Mouse (Mus musculus): ENCODE measurements around the gene Iqch. TPM values are rescaled to one million over a fixed set of nuclear protein-coding genes. Genes with fewer than 3 reads are reported as not detected.

The Iqch gene
- total and polyA plus RNA-seq, 2 experiments from 2014 or later = 0.10 to 0.14 TPM

GRCm38 (mm10) chr9:63534371-63534780 is 67.9 kb downstream of the Iqch start:
- no peak for ATAC-seq
- no peak for TF ChIP-seq CTCF (IDR thresholded peaks at IDR 0.05; ENCODE audit: low read depth)
- Histone ChIP-seq H3K4me3 (ENCODE audit: low read depth, low read length) (no peak overlapping the region), H3K27me3 (ENCODE audit: insufficient read depth, low read length) (no peaks in the 10 kb centered on the region), H3K4me1 (ENCODE audit: insufficient read depth) (0 out of 2 replicates have a peak, but pooled peaks cover 6% of the 10 kb centered on the region), H3K27ac (ENCODE audit: low read depth, low read length) (peak overlapping the region; percentile 70; the same call in 1 of the 2 replicates), H3K36me3 (ENCODE audit: insufficient read depth) (no peaks in the 10 kb centered on the region), H3K4me2 (ENCODE audit: low read depth) (no peak overlapping the region), H3K9ac (no peak overlapping the region), H3K9me3 (ENCODE audit: low read length) (no peaks in the 10 kb centered on the region)
- 7% methylated on average over 7 of the region's 7 CpGs for WGBS
- no peak for DNase-seq

DNA sequence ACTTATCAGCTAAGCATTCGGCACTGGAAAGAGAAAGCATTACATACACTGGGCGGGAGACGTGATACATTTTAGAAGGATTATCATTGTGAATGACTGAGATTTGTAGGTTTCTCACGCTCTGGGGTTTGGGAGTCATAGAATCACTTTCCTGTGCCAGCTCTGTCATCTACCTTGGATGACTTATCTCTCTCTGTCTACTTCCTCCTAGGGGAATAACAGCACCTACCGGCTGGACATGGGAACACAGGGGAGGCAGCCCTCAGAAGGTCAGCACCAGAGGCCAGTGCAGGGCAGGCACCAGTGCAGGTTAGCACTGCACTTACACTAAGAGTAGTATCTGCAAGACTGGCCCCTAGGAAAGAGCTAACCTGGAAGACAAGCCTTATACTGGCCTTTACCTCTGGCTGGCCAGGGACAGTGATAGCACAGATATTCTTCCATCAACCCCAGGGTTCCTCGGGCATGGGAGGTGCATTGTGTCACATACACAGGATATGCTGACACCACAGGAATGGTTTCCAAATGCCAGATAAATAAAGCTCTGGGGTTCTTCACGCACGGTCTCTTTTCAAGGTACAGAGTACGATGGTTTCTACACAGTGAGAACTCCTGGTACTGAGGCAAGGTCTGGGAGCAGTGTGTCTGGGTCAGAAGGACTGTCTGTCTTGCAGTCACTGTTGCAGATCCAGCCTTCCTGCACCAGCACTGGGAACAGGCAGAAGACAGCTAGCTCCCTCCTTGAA is 69.2 kb downstream of the Iqch start:
- DNase-seq (no peak), ATAC-seq (no peak)
- no peaks in the 10 kb centered on the region for H3K27me3 ChIP-seq (ENCODE audit: insufficient read depth, low read length)
- no peak for TF ChIP-seq CTCF (IDR thresholded peaks at IDR 0.05; ENCODE audit: low read depth)
- H3K36me3 ChIP-seq (ENCODE audit: insufficient read depth) = no peaks in the 10 kb centered on the region
- H3K9ac ChIP-seq = no peak overlapping the region
- no peak overlapping the region for H3K4me3 ChIP-seq (ENCODE audit: low read depth, low read length)
- H3K4me2 ChIP-seq (ENCODE audit: low read depth) = no peak overlapping the region
- no peak overlapping the region for H3K27ac ChIP-seq (ENCODE audit: low read depth, low read length)
- H3K9me3 ChIP-seq (ENCODE audit: low read length) = no peaks in the 10 kb centered on the region
- WGBS = 71% methylated on average over 9 of the region's 9 CpGs
- 0 out of 2 replicates have a peak, but pooled peaks cover 6% of the 10 kb centered on the region for H3K4me1 ChIP-seq (ENCODE audit: insufficient read depth)

DNA sequence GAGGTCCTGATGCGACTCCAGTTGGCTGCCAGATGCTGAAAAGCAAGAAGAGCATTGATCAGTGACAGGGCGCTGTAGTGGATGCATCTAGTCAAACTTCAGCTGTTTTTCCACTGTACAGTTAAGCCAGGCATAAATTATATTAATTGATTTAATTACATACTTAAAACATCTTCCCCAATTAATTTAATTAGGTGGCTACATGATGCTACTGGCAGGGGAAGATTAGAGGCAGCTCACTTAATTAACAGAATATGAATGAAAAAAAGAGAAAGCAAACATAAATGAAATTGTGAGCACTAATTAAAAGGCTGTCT is 78.4 kb downstream of the Iqch start:
- Histone ChIP-seq H3K27ac (ENCODE audit: low read depth, low read length) (no peak overlapping the region), H3K4me3 (ENCODE audit: low read depth, low read length) (no peak overlapping the region), H3K9me3 (ENCODE audit: low read length) (no peaks in the 10 kb centered on the region), H3K4me2 (ENCODE audit: low read depth) (peak overlapping the region; percentile 20; the same call in 1 of the 2 replicates), H3K4me1 (ENCODE audit: insufficient read depth) (no peaks in the 10 kb centered on the region), H3K36me3 (ENCODE audit: insufficient read depth) (no peaks in the 10 kb centered on the region), H3K9ac (no peak overlapping the region), H3K27me3 (ENCODE audit: insufficient read depth, low read length) (peaks cover 12% of the 10 kb centered on the region; the same call in 1 of the 2 replicates)
- DNase-seq (no peak), ATAC-seq (peak; percentile 18; the same call in 1 of the 2 replicates)
- WGBS = 30% methylated on average over 2 of the region's 2 CpGs
- no peak for TF ChIP-seq CTCF (IDR thresholded peaks at IDR 0.05; ENCODE audit: low read depth)

GRCm38 (mm10) chr9:63523251-63523936 is 78.9 kb downstream of the Iqch start:
- H3K27me3 ChIP-seq (ENCODE audit: insufficient read depth, low read length) = peaks cover 12% of the 10 kb centered on the region; the same call in 1 of the 2 replicates
- H3K27ac ChIP-seq (ENCODE audit: low read depth, low read length) = no peak overlapping the region
- DNase-seq = peak; percentile 39
- no peak overlapping the region for H3K4me3 ChIP-seq (ENCODE audit: low read depth, low read length)
- TF ChIP-seq CTCF (IDR thresholded peaks at IDR 0.05; ENCODE audit: low read depth) = no peak
- H3K4me2 ChIP-seq (ENCODE audit: low read depth) = peak overlapping the region; percentile 20
- no peaks in the 10 kb centered on the region for H3K9me3 ChIP-seq (ENCODE audit: low read length)
- H3K9ac ChIP-seq = no peak overlapping the region
- no peak; the same call in 1 of the 2 replicates for ATAC-seq
- H3K36me3 ChIP-seq (ENCODE audit: insufficient read depth) = no peaks in the 10 kb centered on the region
- 15% methylated on average over 14 of the region's 14 CpGs for WGBS
- H3K4me1 ChIP-seq (ENCODE audit: insufficient read depth) = no peaks in the 10 kb centered on the region

DNA sequence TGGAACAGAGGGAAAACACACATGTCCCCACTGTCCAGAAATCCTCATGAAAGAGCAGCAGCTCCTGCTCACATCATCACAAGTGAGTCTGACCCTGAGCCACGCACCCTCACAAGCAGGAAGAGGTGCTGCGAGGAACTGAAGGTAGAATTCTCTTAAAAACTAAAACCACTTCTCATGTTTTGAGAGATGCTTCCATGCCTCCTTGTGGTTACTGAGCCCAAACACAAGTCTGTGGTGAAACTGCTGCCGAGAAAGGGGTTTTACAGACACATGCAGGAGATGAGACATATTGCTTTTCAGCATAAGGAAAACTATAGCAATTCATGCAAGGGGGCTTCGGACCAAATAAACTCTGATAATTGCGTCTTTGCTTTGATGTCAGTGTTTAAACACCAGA is 89.4 kb downstream of the Iqch start:
- no peaks in the 10 kb centered on the region for H3K36me3 ChIP-seq (ENCODE audit: insufficient read depth)
- no peak overlapping the region for H3K4me2 ChIP-seq (ENCODE audit: low read depth)
- H3K27ac ChIP-seq (ENCODE audit: low read depth, low read length) = no peak overlapping the region
- peak; percentile 33 for DNase-seq
- H3K4me3 ChIP-seq (ENCODE audit: low read depth, low read length) = no peak overlapping the region
- H3K9me3 ChIP-seq (ENCODE audit: low read length) = no peaks in the 10 kb centered on the region
- no peaks in the 10 kb centered on the region for H3K4me1 ChIP-seq (ENCODE audit: insufficient read depth)
- peak; percentile 65 for TF ChIP-seq CTCF (IDR thresholded peaks at IDR 0.05; ENCODE audit: low read depth)
- peaks cover 9% of the 10 kb centered on the region; the same call in 1 of the 2 replicates for H3K27me3 ChIP-seq (ENCODE audit: insufficient read depth, low read length)
- H3K9ac ChIP-seq = no peak overlapping the region
- ATAC-seq = no peak
- 60% methylated on average over 5 of the region's 5 CpGs for WGBS

DNA sequence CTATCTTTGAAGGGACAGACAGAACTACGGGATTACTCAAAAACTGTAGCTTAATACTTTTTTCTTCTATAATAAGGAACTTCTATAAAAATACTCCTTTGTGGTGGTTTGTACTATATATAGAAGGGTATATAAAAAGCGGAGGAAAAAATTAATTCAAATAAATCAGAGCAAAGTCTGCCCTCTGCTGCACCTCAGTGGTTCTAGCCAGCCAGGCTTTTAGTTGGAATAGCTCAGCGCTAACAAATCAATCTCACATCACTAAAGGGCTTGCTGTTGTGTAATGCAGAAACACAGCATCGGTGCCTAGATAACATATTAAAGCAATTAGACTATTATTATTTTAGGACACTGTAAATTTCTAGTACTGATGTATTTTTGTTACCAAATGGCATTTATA is 91.3 kb downstream of the Iqch start:
- Histone ChIP-seq H3K4me2 (ENCODE audit: low read depth) (no peak overlapping the region), H3K9ac (no peak overlapping the region), H3K36me3 (ENCODE audit: insufficient read depth) (no peaks in the 10 kb centered on the region), H3K4me3 (ENCODE audit: low read depth, low read length) (no peak overlapping the region), H3K27ac (ENCODE audit: low read depth, low read length) (no peak overlapping the region), H3K9me3 (ENCODE audit: low read length) (no peaks in the 10 kb centered on the region), H3K4me1 (ENCODE audit: insufficient read depth) (no peaks in the 10 kb centered on the region), H3K27me3 (ENCODE audit: insufficient read depth, low read length) (peaks cover 4% of the 10 kb centered on the region; the same call in 1 of the 2 replicates)
- DNase-seq = peak; percentile 41
- ATAC-seq = no peak
- 75% methylated on average over 4 of the region's 4 CpGs for WGBS
- peak; percentile 45 for TF ChIP-seq CTCF (IDR thresholded peaks at IDR 0.05; ENCODE audit: low read depth)

DNA sequence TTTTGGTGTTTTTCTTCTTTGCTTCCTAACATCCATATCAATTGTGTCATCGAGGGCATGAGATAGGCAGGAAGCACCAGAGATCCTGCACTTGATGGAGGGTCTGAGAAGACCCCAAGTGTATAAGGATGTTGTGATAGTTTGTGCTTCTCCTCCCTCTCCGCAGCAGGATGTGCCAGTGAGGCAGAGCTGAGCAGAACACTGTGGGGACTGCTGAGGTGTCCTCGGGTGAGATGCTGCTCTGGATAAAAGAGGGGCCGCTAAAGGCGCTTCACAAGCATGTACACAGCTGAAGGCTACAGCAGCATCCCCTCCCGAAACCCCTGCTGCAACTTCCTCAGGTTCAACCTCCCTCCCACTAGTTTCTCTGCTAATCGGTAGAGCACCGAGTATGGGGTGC is 95.2 kb downstream of the Iqch start:
- Histone ChIP-seq H3K9ac (no peak overlapping the region), H3K4me1 (ENCODE audit: insufficient read depth) (no peaks in the 10 kb centered on the region), H3K27me3 (ENCODE audit: insufficient read depth, low read length) (peaks cover 19% of the 10 kb centered on the region), H3K9me3 (ENCODE audit: low read length) (no peaks in the 10 kb centered on the region), H3K4me3 (ENCODE audit: low read depth, low read length) (no peak overlapping the region), H3K27ac (ENCODE audit: low read depth, low read length) (no peak overlapping the region), H3K4me2 (ENCODE audit: low read depth) (no peak overlapping the region), H3K36me3 (ENCODE audit: insufficient read depth) (no peaks in the 10 kb centered on the region)
- no peak for TF ChIP-seq CTCF (IDR thresholded peaks at IDR 0.05; ENCODE audit: low read depth)
- WGBS = 76% methylated on average over 8 of the region's 8 CpGs
- DNase-seq = no peak
- no peak for ATAC-seq
